Mouse (Mus musculus) heart, embryonic 16.5 days (tissue): ENCODE measurements around the gene Dbx1. TPM values are rescaled to one million over a fixed set of nuclear protein-coding genes. Genes with fewer than 3 reads are reported as not detected.
A peak's percentile ranks its signal among the peaks of the same experiment; 100 is the strongest.

Experiments
- ATAC-seq: fragments of 200-750 bp; cut with Nextera tagmentation; replicated peaks from 2 replicates; pipeline ENCODE4 v1.8.0; 2017; ENCODE audit warnings: moderate number of reproducible peaks; ENCODE audit not compliant: insufficient read depth, low FRiP score; ENCODE audit errors: extremely low read depth
- H3K27ac ChIP-seq: fragments of 300-500 bp; sonication (generic); 2 replicates; pipeline ENCODE4 v1.5.1; 2014; ENCODE audit warnings: mild to moderate bottlenecking, low read length, control low read depth, moderate library complexity
- H3K27me3 ChIP-seq: fragments of 300-500 bp; sonication (generic); 2 replicates; pipeline ENCODE4 v1.6.1; 2014; ENCODE audit warnings: low read length, mixed read lengths; ENCODE audit not compliant: control insufficient read depth, insufficient read depth
- H3K36me3 ChIP-seq: fragments of 300-500 bp; sonication (generic); 2 replicates; pipeline ENCODE4 v1.6.1; 2014; ENCODE audit not compliant: control insufficient read depth, insufficient read depth
- H3K4me1 ChIP-seq: fragments of 300-500 bp; sonication (generic); 2 replicates; pipeline ENCODE4 v1.6.1; 2014; ENCODE audit warnings: low read length, mixed read lengths; ENCODE audit not compliant: control insufficient read depth, insufficient read depth
- H3K4me2 ChIP-seq: fragments of 300-500 bp; sonication (generic); 2 replicates; pipeline ENCODE4 v1.6.1; 2014; ENCODE audit warnings: low read depth, mild to moderate bottlenecking, control low read depth, low read length
- H3K4me3 ChIP-seq: fragments of 300-500 bp; sonication (generic); 2 replicates; pipeline ENCODE4 v1.5.1; 2014; ENCODE audit warnings: mild to moderate bottlenecking, control low read depth, low read length
- H3K9ac ChIP-seq: fragments of 300-500 bp; sonication (generic); 2 replicates; pipeline ENCODE4 v1.6.1; 2014; ENCODE audit warnings: low read length, control low read depth
- H3K9me3 ChIP-seq: fragments of 300-500 bp; sonication (generic); replicated peaks from 2 replicates; pipeline ENCODE4 v1.6.1; 2016; ENCODE audit warnings: low read length; ENCODE audit not compliant: control insufficient read depth
- WGBS: fragments of 180-500 bp; shearing (Covaris S2); extraction: QIAGEN DNeasy Blood & Tissue Kit; methylation state at CpG from one replicate; pipeline ENCODE4 v1.1.7; 2014; 5-methylcytosine and 5-hydroxymethylcytosine counted together
- polyA plus RNA-seq: library from polyadenylated mRNA; unstranded; fragments of >200 nt; fragmentation: Nextera tagmentation; extraction: Ambion mirVana; gene quantifications from 2 replicates; pipeline ENCODE4 v1.2.1, GENCODE M21; 2015

Dbx1 gene
- polyA plus RNA-seq, 1 experiment from 2014 or later: not detected

- no peaks in the 10 kb centered on the region for H3K27me3 ChIP-seq
- H3K36me3 ChIP-seq: peaks cover 18% of the 10 kb centered on the region; the same call in 1 of the 2 replicates
- no peak for ATAC-seq
- H3K4me2 ChIP-seq: no peak overlapping the region
- no peak overlapping the region for H3K4me3 ChIP-seq
- no peak overlapping the region for H3K9ac ChIP-seq
- WGBS: 88% methylated on average over 14 of the region's 14 CpGs
- no peak overlapping the region for H3K27ac ChIP-seq
- peaks cover 7% of the 10 kb centered on the region for H3K4me1 ChIP-seq
- no peaks in the 10 kb centered on the region for H3K9me3 ChIP-seq
Observed at GRCm38 (mm10) chr7:49604244-49604643, 32.4 kb downstream of the Dbx1 start.

GRCm38 (mm10) chr7:49601191-49601975 is 35.3 kb downstream of the Dbx1 start:
- no peaks in the 10 kb centered on the region for H3K9me3 ChIP-seq
- no peak overlapping the region for H3K9ac ChIP-seq
- no peak overlapping the region for H3K27ac ChIP-seq
- peaks cover 31% of the 10 kb centered on the region for H3K36me3 ChIP-seq
- 42% methylated on average over 13 of the region's 13 CpGs for WGBS
- H3K4me3 ChIP-seq: no peak overlapping the region
- H3K4me2 ChIP-seq: no peak overlapping the region
- no peaks in the 10 kb centered on the region for H3K27me3 ChIP-seq
- H3K4me1 ChIP-seq: peaks cover 19% of the 10 kb centered on the region
- ATAC-seq: peak; percentile 47; the same call in 1 of the 2 replicates

GRCm38 (mm10) chr7:49599950-49600349 is 36.7 kb downstream of the Dbx1 start:
- Histone ChIP-seq H3K9ac (no peak overlapping the region), H3K9me3 (no peaks in the 10 kb centered on the region), H3K27me3 (no peaks in the 10 kb centered on the region), H3K27ac (no peak overlapping the region), H3K4me2 (no peak overlapping the region), H3K4me3 (no peak overlapping the region), H3K4me1 (peaks cover 19% of the 10 kb centered on the region), H3K36me3 (peaks cover 45% of the 10 kb centered on the region)
- WGBS: 84% methylated on average over 3 of the region's 3 CpGs
- no peak for ATAC-seq

- Histone ChIP-seq H3K4me2 (no peak overlapping the region), H3K36me3 (peaks cover 55% of the 10 kb centered on the region), H3K9me3 (no peaks in the 10 kb centered on the region), H3K4me3 (no peak overlapping the region), H3K27ac (no peak overlapping the region), H3K4me1 (peaks cover 19% of the 10 kb centered on the region), H3K9ac (no peak overlapping the region), H3K27me3 (no peaks in the 10 kb centered on the region)
- ATAC-seq: no peak
- WGBS: 87% methylated on average over 13 of the region's 13 CpGs
Observed at GRCm38 (mm10) chr7:49598225-49598624, 38.4 kb downstream of the Dbx1 start.

GRCm38 (mm10) chr7:49597776-49598175 is 38.9 kb downstream of the Dbx1 start:
- H3K27ac ChIP-seq: no peak overlapping the region
- 63% methylated on average over 3 of the region's 3 CpGs for WGBS
- no peaks in the 10 kb centered on the region for H3K27me3 ChIP-seq
- no peak overlapping the region for H3K4me2 ChIP-seq
- H3K4me3 ChIP-seq: no peak overlapping the region
- peaks cover 53% of the 10 kb centered on the region for H3K36me3 ChIP-seq
- H3K9me3 ChIP-seq: no peaks in the 10 kb centered on the region
- no peak overlapping the region for H3K9ac ChIP-seq
- ATAC-seq: no peak
- peaks cover 19% of the 10 kb centered on the region for H3K4me1 ChIP-seq

- WGBS: 91% methylated on average over 8 of the region's 8 CpGs
- Histone ChIP-seq H3K27me3 (no peaks in the 10 kb centered on the region), H3K4me1 (no peaks in the 10 kb centered on the region), H3K4me2 (no peak overlapping the region), H3K9me3 (no peaks in the 10 kb centered on the region), H3K27ac (no peak overlapping the region), H3K9ac (no peak overlapping the region), H3K36me3 (peaks cover 60% of the 10 kb centered on the region), H3K4me3 (no peak overlapping the region)
- no peak for ATAC-seq
Observed at GRCm38 (mm10) chr7:49589635-49590034, 47.0 kb downstream of the Dbx1 start.

GRCm38 (mm10) chr7:49586530-49587120 is 50.0 kb downstream of the Dbx1 start:
- no peak overlapping the region for H3K4me2 ChIP-seq
- no peak overlapping the region for H3K27ac ChIP-seq
- ATAC-seq: no peak
- H3K9ac ChIP-seq: no peak overlapping the region
- peaks cover 66% of the 10 kb centered on the region for H3K36me3 ChIP-seq
- 73% methylated on average over 5 of the region's 5 CpGs for WGBS
- H3K27me3 ChIP-seq: no peaks in the 10 kb centered on the region
- H3K4me1 ChIP-seq: no peaks in the 10 kb centered on the region
- H3K4me3 ChIP-seq: no peak overlapping the region
- no peaks in the 10 kb centered on the region for H3K9me3 ChIP-seq

GRCm38 (mm10) chr7:49583176-49583575 is 53.5 kb downstream of the Dbx1 start:
- Histone ChIP-seq H3K27ac (no peak overlapping the region), H3K36me3 (peaks cover 69% of the 10 kb centered on the region)

GRCm38 (mm10) chr7:49582551-49582950 is 54.1 kb downstream of the Dbx1 start:
- no peak overlapping the region for H3K27ac ChIP-seq
- H3K9ac ChIP-seq: no peak overlapping the region
- ATAC-seq: no peak
- 65% methylated on average over 7 of the region's 7 CpGs for WGBS
- peaks cover 70% of the 10 kb centered on the region for H3K36me3 ChIP-seq
- H3K4me3 ChIP-seq: no peak overlapping the region
- no peaks in the 10 kb centered on the region for H3K4me1 ChIP-seq
- H3K4me2 ChIP-seq: no peak overlapping the region
- no peaks in the 10 kb centered on the region for H3K27me3 ChIP-seq
- H3K9me3 ChIP-seq: no peaks in the 10 kb centered on the region

More at GRCm38 (mm10) chr7:49583176-49583575, 53.5 kb downstream of the Dbx1 start:
- Histone ChIP-seq H3K4me2 (no peak overlapping the region), H3K27me3 (no peaks in the 10 kb centered on the region), H3K4me3 (no peak overlapping the region), H3K9me3 (no peaks in the 10 kb centered on the region), H3K9ac (no peak overlapping the region), H3K4me1 (no peaks in the 10 kb centered on the region)
- ATAC-seq: no peak
- 92% methylated on average over 6 of the region's 6 CpGs for WGBS
